Mouse (Mus musculus) left cerebral cortex, adult 2 months (tissue): ENCODE measurements around the gene Gm13691. TPM values are rescaled to one million over a fixed set of nuclear protein-coding genes. Genes with fewer than 3 reads are reported as not detected.
"Not testable (repeated sequence)": the region's sequence is repeated elsewhere in the genome, so short reads cannot be mapped to it uniquely, and the experiment has no call there.

Source experiments
- DNase-seq, 2 experiments: peaks; one replicate each; pipeline ENCODE4 v3.0.0; 2021 to 2022; ENCODE audit warnings: low spot score in 2 of 2, mixed read lengths in 1 of 2; ENCODE audit errors: extremely low spot score in 1 of 2
- H3K27ac ChIP-seq: fragments of 200-600 bp; 2 replicates; pipeline ENCODE4 v1.8.1; 2022
- H3K4me3 ChIP-seq: fragments of 200-600 bp; 2 replicates; pipeline ENCODE4 v1.8.1; 2022
- CTCF ChIP-seq: fragments of 200-600 bp; IDR thresholded peaks from 2 replicates; pipeline ENCODE4 v1.8.1; 2022; ENCODE audit warnings: antibody characterized with exemption, mild to moderate bottlenecking, moderate library complexity
- intact Hi-C: fragments of 180-260 bp; cut with DNase I; formaldehyde crosslinking; loops from one replicate; pipeline ENCODE4 v1.15.1; 2025
- long read RNA-seq, 2 experiments: library from polyadenylated mRNA; stranded (forward); transcript quantifications; one replicate each; pipeline ENCODE4 v2.0.0; 2021; ENCODE audit warnings: borderline mapping rate in 2 of 2
- total RNA-seq, 2 experiments: library from RNA; stranded (reverse); gene quantifications; 2 replicates each; pipeline ENCODE4 v1.2.3; 2021

The Gm13691 gene
- total RNA-seq: 1 to 10 TPM; 1.6 to 1.7 TPM
- long read RNA-seq, experiment 1, partial matches to known transcripts: 0 of 2 reads
- long read RNA-seq, experiment 1, other reads (novel, unspliced or antisense): 0 of 2 reads
- long read RNA-seq, experiment 2, partial matches to known transcripts: 0 of 1 reads
- long read RNA-seq, experiment 2, other reads (novel, unspliced or antisense): 0 of 1 reads

DNA sequence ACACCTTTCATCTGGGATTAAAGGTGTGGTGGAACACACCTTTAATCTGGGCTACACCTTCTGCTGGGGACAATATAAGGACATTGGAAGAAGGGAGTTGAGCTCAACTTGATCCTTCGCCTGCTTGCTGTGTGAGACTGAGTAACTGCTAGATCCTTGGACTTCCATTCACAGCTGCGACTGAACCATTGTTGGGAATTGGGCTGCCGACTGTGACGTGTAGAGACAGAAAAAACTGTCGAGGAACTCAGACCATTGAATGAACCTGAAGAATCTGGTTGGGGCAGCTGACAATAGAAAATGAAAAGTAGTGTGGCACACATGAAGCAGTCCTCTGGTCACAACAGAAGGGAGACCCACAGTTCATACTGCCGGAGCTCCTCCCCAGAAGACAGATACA, at the start of gene Gm13691:
Gene Gm13691, plus strand, starts transcription at position 301 of the 400 bp plus-strand sequence.
- DNase-seq, H3K27ac ChIP-seq, H3K4me3 ChIP-seq, intact Hi-C loops: not testable (repeated sequence)

DNA sequence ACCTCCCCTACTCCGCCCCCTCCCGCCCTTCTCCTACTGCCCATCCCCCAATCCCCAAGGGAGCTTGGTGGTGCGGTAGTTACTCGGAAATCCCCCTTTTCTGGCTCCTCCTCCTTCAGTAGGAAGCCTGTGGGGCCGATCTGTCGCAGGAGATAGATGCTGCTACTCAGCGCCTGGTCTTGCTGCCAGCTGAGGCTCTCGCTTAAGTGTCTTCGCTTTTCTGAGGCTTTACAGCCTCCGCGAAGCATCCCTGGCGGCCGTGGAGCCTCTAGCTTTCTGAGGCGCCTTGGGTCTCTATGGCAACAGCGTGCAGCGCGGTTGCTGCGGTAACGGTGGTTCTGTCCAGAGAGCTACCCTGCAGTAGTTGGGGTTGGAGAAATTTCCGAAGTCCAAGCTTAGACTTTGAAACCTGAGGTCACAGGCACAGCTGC, 49.4 kb upstream of the Gm13691 start, which contains the start of gene Zswim2:
Gene Zswim2, minus strand, starts transcription at position 298 of the 431 bp plus-strand sequence.
- intact Hi-C loops: no loop called here
- TF ChIP-seq CTCF: no peak; the same call in 1 of the 2 replicates
- DNase-seq: peak; percentile 90
- Histone ChIP-seq H3K4me3 (peak within 1 kb of the TSS; percentile 37), H3K27ac (peak within 1 kb of the TSS; percentile 36; the same call in 1 of the 2 replicates)

DNA sequence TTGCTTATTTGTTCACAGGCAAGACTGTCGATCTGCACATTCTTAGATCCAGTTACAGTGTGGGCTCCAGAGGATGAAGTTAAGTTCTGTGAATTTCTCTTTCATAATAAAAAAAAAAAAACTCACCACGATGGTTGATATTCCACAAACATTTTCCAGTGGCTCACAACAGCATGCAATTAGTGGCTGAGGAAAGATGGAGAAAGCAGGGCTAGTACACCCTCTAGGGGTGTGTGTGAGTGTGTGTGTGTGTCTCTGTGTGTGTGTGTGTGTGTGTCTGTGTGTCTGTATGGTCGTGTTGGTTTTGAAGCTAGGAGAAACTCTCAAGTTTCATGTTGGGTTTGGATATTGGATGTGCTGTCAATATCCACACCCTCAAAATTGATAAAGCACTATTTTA, 49.0 kb upstream of the Gm13691 start:
- intact Hi-C loops: no loop called here
- TF ChIP-seq CTCF: no peak
- DNase-seq: no peak
- Histone ChIP-seq H3K4me3 (peak overlapping the region; percentile 37), H3K27ac (no peak overlapping the region)

GRCm38 (mm10) chr2:83941792-83942191, 48.6 kb upstream of the Gm13691 start:
- Histone ChIP-seq H3K27ac (no peak overlapping the region), H3K4me3 (no peak overlapping the region)
- intact Hi-C loops: no loop called here
- TF ChIP-seq CTCF: no peak
- no peak for DNase-seq

- H3K27ac ChIP-seq, H3K4me3 ChIP-seq, DNase-seq, intact Hi-C loops: not testable (repeated sequence)
These were observed 35.0 kb upstream of the Gm13691 start, which contains the start of gene Gm13698 for GRCm38 (mm10) chr2:83955393-83955792. Gm13698 (plus strand) TSS chr2:83955693.

- H3K4me3 ChIP-seq, intact Hi-C loops, DNase-seq, H3K27ac ChIP-seq: not testable (repeated sequence)
These were observed 29.1 kb upstream of the Gm13691 start, which contains the start of gene Gm13693 for GRCm38 (mm10) chr2:83961203-83961602. Gm13693 (plus strand) TSS chr2:83961503.

DNA sequence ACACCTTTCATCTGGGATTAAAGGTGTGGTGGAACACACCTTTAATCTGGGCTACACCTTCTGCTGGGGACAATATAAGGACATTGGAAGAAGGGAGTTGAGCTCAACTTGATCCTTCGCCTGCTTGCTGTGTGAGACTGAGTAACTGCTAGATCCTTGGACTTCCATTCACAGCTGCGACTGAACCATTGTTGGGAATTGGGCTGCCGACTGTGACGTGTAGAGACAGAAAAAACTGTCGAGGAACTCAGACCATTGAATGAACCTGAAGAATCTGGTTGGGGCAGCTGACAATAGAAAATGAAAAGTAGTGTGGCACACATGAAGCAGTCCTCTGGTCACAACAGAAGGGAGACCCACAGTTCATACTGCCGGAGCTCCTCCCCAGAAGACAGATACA, 23.3 kb upstream of the Gm13691 start, which contains the start of gene Gm13695:
Gene Gm13695, plus strand, starts transcription at position 301 of the 400 bp plus-strand sequence.
- intact Hi-C loops, H3K4me3 ChIP-seq, DNase-seq, H3K27ac ChIP-seq: not testable (repeated sequence)

GRCm38 (mm10) chr2:83972823-83973222, 17.5 kb upstream of the Gm13691 start, which contains the start of gene Gm13696:
Gm13696 (plus strand) TSS chr2:83973123.
- H3K4me3 ChIP-seq, DNase-seq, H3K27ac ChIP-seq, intact Hi-C loops: not testable (repeated sequence)

- intact Hi-C loops, H3K27ac ChIP-seq, H3K4me3 ChIP-seq, DNase-seq: not testable (repeated sequence)
These were observed 11.7 kb upstream of the Gm13691 start, which contains the start of gene Gm13694 for GRCm38 (mm10) chr2:83978633-83979032. Gm13694 (plus strand) TSS chr2:83978933.

GRCm38 (mm10) chr2:83984443-83984842, 5.9 kb upstream of the Gm13691 start, which contains the start of gene Gm13697:
Gm13697 (plus strand) TSS chr2:83984743.
- DNase-seq, intact Hi-C loops, H3K4me3 ChIP-seq, H3K27ac ChIP-seq: not testable (repeated sequence)

DNA sequence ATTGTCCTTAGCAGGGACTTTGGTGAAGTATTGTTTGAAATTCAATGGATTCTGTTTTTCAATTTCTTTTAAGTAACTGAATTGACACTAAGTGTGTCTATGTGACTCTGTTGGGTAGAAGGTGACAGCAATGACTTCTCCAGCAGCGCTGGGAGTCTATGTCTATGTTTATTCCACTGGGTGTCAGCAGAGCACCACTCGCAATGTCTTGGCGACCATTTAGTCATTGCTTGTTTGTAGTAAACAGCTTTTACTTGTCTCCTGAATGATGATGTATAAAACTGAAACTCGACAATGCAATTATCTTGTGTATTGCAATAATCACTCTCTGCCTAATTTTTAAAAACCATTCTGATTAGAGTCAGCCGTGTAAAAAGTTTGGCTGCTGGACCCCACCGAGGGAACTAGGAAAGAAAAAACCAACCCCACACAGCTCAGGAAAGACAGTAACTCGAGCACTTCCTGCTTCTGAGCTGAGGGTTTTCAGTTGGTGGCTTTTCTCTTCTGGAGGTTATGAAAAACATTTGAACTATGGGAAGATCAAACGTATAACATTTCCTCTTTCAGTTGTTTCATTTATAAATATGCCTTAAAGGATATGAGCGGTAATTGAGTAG, 3.4 kb downstream of the Gm13691 start:
- H3K27ac ChIP-seq, H3K4me3 ChIP-seq, intact Hi-C loops, DNase-seq: not testable (repeated sequence)

- not testable (repeated sequence) for DNase-seq
These were observed 4.2 kb downstream of the Gm13691 start for GRCm38 (mm10) chr2:83994526-83994925.

More at GRCm38 (mm10) chr2:83994526-83994925, 4.2 kb downstream of the Gm13691 start:
- H3K27ac ChIP-seq, intact Hi-C loops, H3K4me3 ChIP-seq: not testable (repeated sequence)
